Comparison of ENCODE assay signal across 24 mouse cellular contexts in the genomic region with DNA sequence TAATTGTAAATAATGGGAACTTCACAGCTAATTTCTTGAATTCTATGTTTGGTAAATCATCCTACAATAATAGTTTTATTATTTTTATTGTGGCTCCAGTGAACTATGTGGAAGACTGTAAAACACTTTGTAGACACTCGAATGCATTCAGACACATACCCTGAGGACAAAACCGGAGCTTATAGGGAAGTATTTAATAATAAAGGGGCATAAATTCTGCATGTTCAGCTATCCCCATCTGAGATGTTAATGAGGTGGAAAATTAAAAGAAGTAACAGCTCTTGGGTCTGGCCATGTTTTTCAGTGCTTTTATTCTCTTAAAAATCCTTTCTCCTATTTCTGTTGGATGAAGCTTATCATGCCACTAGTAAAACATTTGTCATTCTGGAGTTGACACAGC.
DNase-seq lines count a peak whose midpoint lies in the region; ATAC-seq lines count a peak whose summit lies in the region.
"Had no signal": no experiment of that assay in that cellular context is flagged by ENCODE, and none has a peak within 500 bp of the region (broad histone marks: within the 10 kb centered on the region; RNA-seq: fewer than 3 reads in every experiment).

No protein-coding gene starts in this region.

- no peaks in the 10 kb centered on the region for H3K9me3 ChIP-seq in kidney, embryonic 15.5 days (replicated peaks)
- no peaks in the 10 kb centered on the region for H3K9me3 ChIP-seq in neural tube, embryonic 12.5 days
- H3K9me3 ChIP-seq: embryonic facial prominence, embryonic 15.5 days; forebrain, embryonic 10.5 days; G1E; heart, embryonic 13.5 days had no signal

- DNase-seq in embryo, embryonic 11 days, result peak; percentile 7
- DNase-seq in embryo, embryonic 10 days (ENCODE audit: low spot score), result no peak
- no peak for DNase-seq in kidney, adult 8-10 months
- DNase-seq in neural tube, embryonic 10.5 days (ENCODE audit: extremely low spot score, low spot score), result no peak
- no peak for DNase-seq in adrenal gland, adult 18-20 months (ENCODE audit: low spot score in 2 of 2)
- DNase-seq: adrenal gland, postnatal 14 days; B cell, adult 2 months; cerebellum, adult 18-20 months; cerebellum, adult 9-11 months; cerebellum, postnatal 36 days; gastrocnemius, adult 2 months; gastrocnemius, postnatal 36 days; heart, adult 11 months; heart, postnatal 36 days had no signal

- 21% methylated on average over 2 of the region's 2 CpGs for WGBS in kidney, embryonic 15.5 days
- 21% methylated on average over 2 of the region's 2 CpGs for WGBS in neural tube, embryonic 12.5 days

- H3K36me3 ChIP-seq in kidney, embryonic 15.5 days, result no peaks in the 10 kb centered on the region
- no peaks in the 10 kb centered on the region for H3K36me3 ChIP-seq in neural tube, embryonic 12.5 days
- H3K36me3 ChIP-seq: embryonic facial prominence, embryonic 15.5 days; forebrain, embryonic 10.5 days; G1E; heart, embryonic 13.5 days had no signal

- no peaks in the 10 kb centered on the region for H3K4me1 ChIP-seq in kidney, embryonic 15.5 days
- H3K4me1 ChIP-seq in neural tube, embryonic 12.5 days, result no peaks in the 10 kb centered on the region
- H3K4me1 ChIP-seq: embryonic facial prominence, embryonic 15.5 days; heart, embryonic 13.5 days had no signal

- H3K9ac ChIP-seq in kidney, embryonic 15.5 days, result no peak overlapping the region
- H3K9ac ChIP-seq in neural tube, embryonic 12.5 days, result no peak overlapping the region
- H3K9ac ChIP-seq: embryonic facial prominence, embryonic 15.5 days; heart, embryonic 13.5 days; hindbrain, embryonic 14.5 days had no signal

- peak; percentile 94 for ATAC-seq in kidney, embryonic 15.5 days (replicated peaks; ENCODE audit: low FRiP score)
- peak; percentile 85 for ATAC-seq in neural tube, embryonic 12.5 days (ENCODE audit: low FRiP score, low read depth)
- ATAC-seq: CD4-positive, CD25-positive, alpha-beta regulatory T cell, adult 4 months; forebrain, embryonic 14.5 days had no signal

- no peak overlapping the region for H3K4me2 ChIP-seq in kidney, embryonic 15.5 days
- H3K4me2 ChIP-seq in neural tube, embryonic 12.5 days (replicated peaks), result no peak overlapping the region
- H3K4me2 ChIP-seq: embryonic facial prominence, embryonic 15.5 days; heart, embryonic 13.5 days; hindbrain, embryonic 14.5 days had no signal

- H3K27ac ChIP-seq in kidney, embryonic 15.5 days, result no peak overlapping the region
- no peak overlapping the region for H3K27ac ChIP-seq in neural tube, embryonic 12.5 days
- H3K27ac ChIP-seq: embryonic facial prominence, embryonic 15.5 days; forebrain, embryonic 10.5 days; gastrocnemius, adult 2 months; heart, embryonic 13.5 days; hindbrain, embryonic 14.5 days had no signal

- H3K27me3 ChIP-seq in kidney, embryonic 15.5 days, result no peaks in the 10 kb centered on the region
- no peaks in the 10 kb centered on the region for H3K27me3 ChIP-seq in neural tube, embryonic 12.5 days (replicated peaks)
- H3K27me3 ChIP-seq: embryonic facial prominence, embryonic 15.5 days; heart, embryonic 13.5 days had no signal

- no peak overlapping the region for H3K4me3 ChIP-seq in kidney, embryonic 15.5 days (replicated peaks)
- H3K4me3 ChIP-seq in neural tube, embryonic 12.5 days, result no peak overlapping the region
- H3K4me3 ChIP-seq: embryonic facial prominence, embryonic 15.5 days; erythroblast, embryonic 14.5 days; forebrain, embryonic 10.5 days; gastrocnemius, adult 2 months; heart, embryonic 13.5 days had no signal
